Mouse (Mus musculus) thymus, adult 2 months (tissue): ENCODE results near the gene Rpf2. TPM values are rescaled to one million over a fixed set of nuclear protein-coding genes. Genes with fewer than 3 reads are reported as not detected.
A peak's percentile ranks its signal among the peaks of the same experiment; 100 is the strongest.

Experiments used
- DNase-seq: peaks from one replicate; pipeline ENCODE4 v3.0.0; 2021
- H3K27ac ChIP-seq: fragments of 200-500 bp; 2 replicates; pipeline ENCODE4 v1.5.1; 2012; ENCODE audit warnings: low read length, control low read depth; ENCODE audit not compliant: control insufficient read depth, insufficient read depth
- H3K27me3 ChIP-seq: fragments of 200-500 bp; 2 replicates; pipeline ENCODE4 v1.6.1; 2012; ENCODE audit warnings: mild to moderate bottlenecking, low read length, moderate library complexity, mixed read lengths; ENCODE audit not compliant: control insufficient read depth, insufficient read depth
- H3K36me3 ChIP-seq: fragments of 200-500 bp; 2 replicates; pipeline ENCODE4 v1.6.1; 2012; ENCODE audit warnings: mild to moderate bottlenecking, low read length, moderate library complexity; ENCODE audit not compliant: control insufficient read depth, insufficient read depth
- H3K4me1 ChIP-seq: fragments of 200-500 bp; replicated peaks from 2 replicates; pipeline ENCODE4 v1.6.1; 2012; ENCODE audit warnings: low read length; ENCODE audit not compliant: control insufficient read depth, insufficient read depth
- H3K4me3 ChIP-seq: fragments of 200-500 bp; 2 replicates; pipeline ENCODE4 v1.5.1; 2012; ENCODE audit warnings: mild to moderate bottlenecking, low read length, control low read depth, moderate library complexity; ENCODE audit not compliant: control insufficient read depth, insufficient read depth
- CTCF ChIP-seq: fragments of 200-500 bp; IDR thresholded peaks from 2 replicates; pipeline ENCODE4 v1.5.1; 2012; ENCODE audit warnings: mild to moderate bottlenecking, control low read depth, low read length, moderate library complexity, borderline replicate concordance; ENCODE audit not compliant: control insufficient read depth, poor library complexity, insufficient read depth; ENCODE audit errors: extremely low read depth
- POLR2A ChIP-seq: fragments of 200-500 bp; IDR thresholded peaks from 2 replicates; pipeline ENCODE4 v1.6.1; 2012; ENCODE audit warnings: mild to moderate bottlenecking, low read length, control low read depth, moderate library complexity; ENCODE audit not compliant: control insufficient read depth, poor library complexity, insufficient read depth; ENCODE audit errors: extremely low read depth
- WGBS: fragments of 180-500 bp; shearing (Covaris S2); methylation state at CpG from one replicate; pipeline ENCODE4 v1.1.7; 2018; 5-methylcytosine and 5-hydroxymethylcytosine counted together
- polyA plus RNA-seq: library from polyadenylated mRNA; depleted of rRNA; stranded (reverse); fragments of >200 nt; gene quantifications from 2 replicates; pipeline ENCODE4 v1.2.3, GENCODE M21; 2012

Rpf2 gene
- polyA plus RNA-seq, 1 experiment: 3.9 TPM

- WGBS: 2% methylated on average over 5 of the region's 5 CpGs
- peaks cover 4% of the 10 kb centered on the region for H3K4me1 ChIP-seq
- H3K4me3 ChIP-seq: no peak overlapping the region
- no peaks in the 10 kb centered on the region; the same call in 1 of the 2 replicates for H3K36me3 ChIP-seq
- no peak for TF ChIP-seq CTCF
- no peak overlapping the region for H3K27ac ChIP-seq
- no peaks in the 10 kb centered on the region for H3K27me3 ChIP-seq
- DNase-seq: peak; percentile 59
Observed at GRCm38 (mm10) chr10:40256716-40257115, 9.9 kb upstream of the Rpf2 start.

- TF ChIP-seq POLR2A (no peak), CTCF (no peak)
- no peak overlapping the region for H3K4me3 ChIP-seq
- H3K4me1 ChIP-seq: peaks cover 5% of the 10 kb centered on the region
- no peak overlapping the region for H3K27ac ChIP-seq
- no peak for DNase-seq
- 93% methylated on average over 6 of the region's 6 CpGs for WGBS
- no peaks in the 10 kb centered on the region for H3K27me3 ChIP-seq
- peaks cover 21% of the 10 kb centered on the region for H3K36me3 ChIP-seq
Observed at GRCm38 (mm10) chr10:40250969-40251368, 4.1 kb upstream of the Rpf2 start.

- peaks cover 21% of the 10 kb centered on the region for H3K36me3 ChIP-seq
- TF ChIP-seq CTCF: no peak
- TF ChIP-seq POLR2A: no peak
Observed at GRCm38 (mm10) chr10:40249625-40250024, 2.8 kb upstream of the Rpf2 start.

GRCm38 (mm10) chr10:40247166-40247716, 405 bp upstream of the Rpf2 start:
- Histone ChIP-seq H3K36me3 (peaks cover 36% of the 10 kb centered on the region), H3K27ac (no peak overlapping the region), H3K27me3 (no peaks in the 10 kb centered on the region), H3K4me3 (peak overlapping the region; percentile 99), H3K4me1 (peaks cover 5% of the 10 kb centered on the region)
- TF ChIP-seq POLR2A (no peak), CTCF (no peak)
- no peak for DNase-seq
- WGBS: 22% methylated on average over 11 of the region's 11 CpGs

More at GRCm38 (mm10) chr10:40249625-40250024, 2.8 kb upstream of the Rpf2 start:
- WGBS: 90% methylated on average over 9 of the region's 9 CpGs
- Histone ChIP-seq H3K27ac (no peak overlapping the region), H3K27me3 (no peaks in the 10 kb centered on the region), H3K4me1 (peaks cover 5% of the 10 kb centered on the region), H3K4me3 (no peak overlapping the region)
- DNase-seq: peak; percentile 45

GRCm38 (mm10) chr10:40237826-40238225, 9.0 kb downstream of the Rpf2 start:
- no peaks in the 10 kb centered on the region for H3K27me3 ChIP-seq
- no peak for TF ChIP-seq CTCF
- TF ChIP-seq POLR2A: no peak
- DNase-seq: no peak
- H3K27ac ChIP-seq: no peak overlapping the region
- peaks cover 20% of the 10 kb centered on the region for H3K36me3 ChIP-seq
- H3K4me3 ChIP-seq: no peak overlapping the region
- 98% methylated on average over 5 of the region's 5 CpGs for WGBS
- peaks cover 7% of the 10 kb centered on the region for H3K4me1 ChIP-seq

- no peak overlapping the region for H3K4me3 ChIP-seq
- H3K27ac ChIP-seq: peak overlapping the region; percentile 40
- peaks cover 22% of the 10 kb centered on the region for H3K4me1 ChIP-seq
- no peak for DNase-seq
- TF ChIP-seq CTCF: no peak
- TF ChIP-seq POLR2A: no peak
- peaks cover 6% of the 10 kb centered on the region; the same call in 1 of the 2 replicates for H3K36me3 ChIP-seq
- no peaks in the 10 kb centered on the region for H3K27me3 ChIP-seq
- 92% methylated on average over 3 of the region's 3 CpGs for WGBS
Observed at GRCm38 (mm10) chr10:40233241-40233640, 13.6 kb downstream of the Rpf2 start.

- H3K36me3 ChIP-seq: peaks cover 13% of the 10 kb centered on the region
- TF ChIP-seq POLR2A (peak; percentile 55; the same call in 1 of the 2 replicates), CTCF (no peak)
- DNase-seq: peak; percentile 62
- H3K4me1 ChIP-seq: peaks cover 22% of the 10 kb centered on the region
- H3K27me3 ChIP-seq: no peaks in the 10 kb centered on the region
- H3K27ac ChIP-seq: peak overlapping the region; percentile 91
- H3K4me3 ChIP-seq: no peak overlapping the region; the same call in 1 of the 2 replicates
- WGBS: 4% methylated on average over 7 of the region's 7 CpGs
Observed at GRCm38 (mm10) chr10:40232442-40232841, 14.4 kb downstream of the Rpf2 start.
